ENCODE assay signal across 9 mouse cellular contexts in the genomic region with DNA sequence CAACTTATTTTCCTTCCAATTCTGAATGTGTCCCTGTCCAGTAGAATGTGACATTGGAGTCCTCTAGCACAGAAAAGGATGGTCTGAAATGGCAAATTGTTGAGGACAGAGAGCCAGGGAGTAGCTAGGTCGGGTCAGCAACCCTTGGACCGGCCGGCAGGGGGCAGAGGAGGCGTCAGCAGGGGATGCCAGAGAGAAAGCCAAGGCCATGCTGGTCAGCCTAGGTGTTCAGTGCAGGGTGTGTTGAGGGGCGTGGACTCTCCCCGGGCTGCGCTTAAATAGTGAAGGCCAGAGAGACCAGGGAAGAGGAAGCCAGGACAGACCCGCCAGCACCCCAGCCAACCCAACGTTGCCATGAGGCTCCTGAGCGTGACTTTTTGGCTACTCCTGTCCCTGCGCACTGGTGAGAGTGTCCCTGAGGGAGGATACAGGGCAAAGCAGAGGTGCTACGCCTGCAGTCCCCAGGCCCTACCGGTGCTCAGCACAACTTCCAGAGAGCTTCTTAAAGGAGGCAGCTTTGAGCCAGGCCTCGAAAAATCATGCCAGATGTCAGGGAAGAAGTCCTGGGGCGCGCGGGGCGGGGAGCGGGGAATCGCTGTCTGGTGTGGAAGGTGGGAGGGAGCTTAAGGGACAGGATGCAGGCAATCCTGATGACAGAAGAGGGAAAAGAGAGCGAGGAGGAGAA. TPM values are rescaled to one million over a fixed set of nuclear protein-coding genes. Genes with fewer than 3 reads are reported as not detected.
A peak's percentile ranks its signal among the peaks of the same experiment; 100 is the strongest.
DNase-seq lines count a peak whose midpoint lies in the region; ATAC-seq and TF ChIP-seq lines count a peak whose summit lies in the region.
"Had no signal": no experiment of that assay in that cellular context is flagged by ENCODE, and none has a peak within 500 bp of the region (broad histone marks: within the 10 kb centered on the region; RNA-seq: fewer than 3 reads in every experiment).

A gene (plus strand): TSS at position 238 of the 685 bp plus-strand sequence.

- TF ChIP-seq EP300 in liver, postnatal 0 days (IDR thresholded peaks at IDR 0.05; ENCODE audit: low read depth): no peak

- DNase-seq in right cerebral cortex, postnatal 14 days: peak; percentile 65
- no peak for DNase-seq in right cerebral cortex, postnatal 36 days (ENCODE audit: low spot score in 2 of 2)
- DNase-seq in cerebellum, adult 9-10 months: peak; percentile 85
- DNase-seq in gastrocnemius, postnatal 14 days: peak; percentile 83
- peak; percentile 83 for DNase-seq in liver, postnatal 0 days
- DNase-seq in urinary bladder, adult 2 months (ENCODE audit: low spot score): peak; percentile 64

- no peak within 1 kb of the TSS for H3K9ac ChIP-seq in intestine, embryonic 15.5 days
- no peak within 1 kb of the TSS for H3K9ac ChIP-seq in liver, postnatal 0 days (replicated peaks)

- no peaks in the 10 kb centered on the region for H3K36me3 ChIP-seq in intestine, embryonic 15.5 days
- no peaks in the 10 kb centered on the region; the same call in 1 of the 2 replicates for H3K36me3 ChIP-seq in liver, postnatal 0 days (replicated peaks; ENCODE audit: insufficient read depth, low read length)

- intact Hi-C loops in gastrocnemius, postnatal 14 days (cut with DNase I; ENCODE audit: low total_unique reads): no loop called here

- no peaks in the 10 kb centered on the region for H3K9me3 ChIP-seq in intestine, embryonic 15.5 days
- no peaks in the 10 kb centered on the region for H3K9me3 ChIP-seq in liver, postnatal 0 days (ENCODE audit: low read length)

- WGBS in intestine, embryonic 15.5 days: 25% methylated on average over 21 of the region's 21 CpGs
- 37% methylated on average over 21 of the region's 21 CpGs for WGBS in liver, postnatal 0 days (ENCODE audit: insufficient replicate concordance)

- peak; percentile 90 for TF ChIP-seq CTCF in liver, postnatal 0 days (IDR thresholded peaks at IDR 0.05; ENCODE audit: low read depth)

- ATAC-seq in intestine, embryonic 15.5 days: peak; percentile 87
- ATAC-seq in liver, postnatal 0 days: peak; percentile 85
- 0 out of 2 replicates have a peak, but pooled peaks have one; percentile 18 for ATAC-seq in neutrophil, adult 5-6 weeks (ENCODE audit: extremely low read depth, insufficient number of reproducible peaks, low FRiP score, poor library complexity, severe bottlenecking)

- H3K4me1 ChIP-seq in intestine, embryonic 15.5 days (replicated peaks): peaks cover 2% of the 10 kb centered on the region; the same call in 1 of the 2 replicates
- peaks cover 3% of the 10 kb centered on the region; the same call in 1 of the 2 replicates for H3K4me1 ChIP-seq in liver, postnatal 0 days (ENCODE audit: insufficient read depth)

- no peaks in the 10 kb centered on the region for H3K27me3 ChIP-seq in intestine, embryonic 15.5 days (replicated peaks)
- no peaks in the 10 kb centered on the region for H3K27me3 ChIP-seq in liver, postnatal 0 days (ENCODE audit: insufficient read depth, low read length)

- peak within 1 kb of the TSS; percentile 11; the same call in 1 of the 2 replicates for H3K4me3 ChIP-seq in intestine, embryonic 15.5 days (replicated peaks)
- H3K4me3 ChIP-seq in liver, postnatal 0 days (ENCODE audit: low read depth, low read length): no peak within 1 kb of the TSS
- H3K4me3 ChIP-seq: erythroblast, embryonic 14.5 days had no signal

- no peak within 1 kb of the TSS for H3K27ac ChIP-seq in intestine, embryonic 15.5 days
- no peak within 1 kb of the TSS for H3K27ac ChIP-seq in liver, postnatal 0 days (ENCODE audit: low read depth)

- peak within 1 kb of the TSS; percentile 48 for H3K4me2 ChIP-seq in intestine, embryonic 15.5 days (replicated peaks)
- no peak within 1 kb of the TSS for H3K4me2 ChIP-seq in liver, postnatal 0 days (ENCODE audit: low read depth, low read length)

RNA-seq across cellular contexts. Expression of the gene that starts here (rescaled TPM):
- total RNA-seq in gastrocnemius, postnatal 14 days (2021): under 1 TPM in 1 of 2 experiments, not detected in 1; 0.04 TPM
- 33.6 and 51.6 TPM in 2 replicates for polyA plus RNA-seq in intestine, embryonic 15.5 days (2015; fragmentation: Nextera tagmentation; extraction: Ambion mirVana)
- polyA plus RNA-seq in liver, postnatal 0 days (2015; fragmentation: Nextera tagmentation; extraction: Ambion mirVana): 0.12 and 0.14 TPM in 2 replicates
- total RNA-seq in neutrophil, adult 5-6 weeks (2017): not detected in 2 replicates
- 0.18 and 0.19 TPM in 2 replicates for polyA plus RNA-seq in urinary bladder, adult 2 months (2012; rRNA removed)
- polyA plus RNA-seq: erythroblast, embryonic 14.5 days had no signal

Comparison
In these comparisons a context has a peak if more than half of its experiments do, and no peak if none do; other contexts are left out.
1. RNA of the gene that starts here (polyA plus RNA-seq): 33.6 to 51.6 TPM in intestine, embryonic 15.5 days; 0.18 to 0.19 TPM in urinary bladder, adult 2 months and 0.12 to 0.14 TPM in liver, postnatal 0 days; every median in the first group is over 10 times any median in the second.
2. DNase-seq: peak in right cerebral cortex, postnatal 14 days (single experiment) and cerebellum, adult 9-10 months (single experiment); none in right cerebral cortex, postnatal 36 days (0 of 2).
3. Peak in DNase-seq in gastrocnemius, postnatal 14 days; RNA of the gene not detected or under 1 TPM.
4. Peak in DNase-seq and ATAC-seq in liver, postnatal 0 days; RNA of the gene not detected or under 1 TPM.
5. Peak in ATAC-seq in neutrophil, adult 5-6 weeks; RNA of the gene not detected or under 1 TPM.
6. Peak in DNase-seq in urinary bladder, adult 2 months; RNA of the gene not detected or under 1 TPM.
7. ATAC-seq: peak in every context shown above with its lines; median percentile 87 in intestine, embryonic 15.5 days; 85 in liver, postnatal 0 days; 18 in neutrophil, adult 5-6 weeks.